Mouse (Mus musculus): ENCODE data around the gene Rexo5.

DNA sequence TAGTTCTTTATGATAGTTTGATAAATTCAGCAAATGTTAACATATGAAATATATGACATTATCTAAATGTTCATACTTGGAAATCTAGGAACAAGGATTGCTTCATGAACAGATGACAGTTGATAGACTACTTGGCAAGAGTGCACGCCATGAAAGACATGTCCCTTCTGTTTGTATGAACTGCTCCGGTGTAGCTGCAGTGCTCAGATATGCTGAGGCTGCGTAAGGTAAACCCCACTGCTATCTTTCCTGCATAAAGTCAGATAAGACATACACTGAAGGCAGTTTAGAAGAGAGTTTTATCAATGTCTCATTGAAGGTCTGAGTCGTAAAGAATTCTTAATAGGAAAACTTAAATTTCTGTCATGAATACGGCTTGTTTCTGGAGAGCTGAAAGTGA, 8.9 kb upstream of the Rexo5 start:
- no peak for TF ChIP-seq CTCF (IDR thresholded peaks at IDR 0.05)
- no peak for TF ChIP-seq EP300 (IDR thresholded peaks at IDR 0.05)

All from lung, postnatal 0 days (tissue).